Mouse (Mus musculus): Measurements from ENCODE around the gene Hmgcs1.
"Not testable (repeated sequence)": the region's sequence is repeated elsewhere in the genome, so short reads cannot be mapped to it uniquely, and the experiment has no call there.

Gene Hmgcs1

GRCm38 (mm10) chr13:119690039-119690728 lies at the start of gene Hmgcs1:
Gene Hmgcs1 (plus strand): TSS chr13:119690379.
- DNase-seq (ENCODE audit: low spot score), result peak; percentile 99

DNA sequence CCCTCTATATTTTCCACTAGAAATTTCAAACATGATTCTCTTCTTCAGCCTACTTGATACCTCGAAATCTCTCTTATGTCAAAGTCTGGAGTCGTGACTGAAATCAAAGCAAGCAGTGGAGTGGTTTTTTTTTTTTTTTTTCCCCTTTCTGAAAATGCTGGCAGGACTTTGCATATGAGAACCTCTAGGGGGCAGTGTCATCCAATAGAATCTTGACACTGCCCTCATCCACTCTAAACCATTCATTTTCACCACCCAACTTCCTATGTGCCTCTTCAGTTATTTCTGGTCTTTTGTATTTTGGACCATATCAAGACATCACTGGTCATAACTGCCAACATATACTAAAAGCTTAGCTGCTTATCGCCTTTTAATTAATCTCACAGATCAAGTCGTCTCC lies 49.7 kb upstream of the Hmgcs1 start:
- no peak for DNase-seq (ENCODE audit: low spot score)

- DNase-seq (ENCODE audit: low spot score), result no peak
These were observed 49.0 kb upstream of the Hmgcs1 start for GRCm38 (mm10) chr13:119641145-119641544.

- no peak for DNase-seq (ENCODE audit: low spot score)
These were observed 45.4 kb upstream of the Hmgcs1 start for GRCm38 (mm10) chr13:119644769-119645168.

GRCm38 (mm10) chr13:119646511-119646910 lies 43.7 kb upstream of the Hmgcs1 start:
- no peak for DNase-seq (ENCODE audit: low spot score)

- no peak for DNase-seq (ENCODE audit: low spot score)
These were observed 41.1 kb upstream of the Hmgcs1 start for GRCm38 (mm10) chr13:119648891-119649698.

DNA sequence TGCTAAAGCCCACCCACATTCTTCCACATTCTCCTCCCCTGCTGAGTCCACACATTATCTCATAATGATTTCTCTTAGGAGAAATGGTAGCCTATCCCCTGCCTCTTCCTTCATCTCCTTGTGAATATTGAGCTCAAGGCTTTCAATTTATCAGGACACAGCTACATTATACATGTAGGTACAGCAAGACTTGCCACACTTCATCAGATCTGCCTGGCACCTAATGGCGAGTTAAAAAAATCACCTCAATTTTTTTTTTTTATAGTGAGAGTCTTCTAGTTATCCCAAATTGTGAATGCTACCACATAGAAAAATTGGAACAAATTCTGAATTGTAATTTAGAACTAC lies 40.5 kb upstream of the Hmgcs1 start:
- DNase-seq (ENCODE audit: low spot score), result no peak

DNA sequence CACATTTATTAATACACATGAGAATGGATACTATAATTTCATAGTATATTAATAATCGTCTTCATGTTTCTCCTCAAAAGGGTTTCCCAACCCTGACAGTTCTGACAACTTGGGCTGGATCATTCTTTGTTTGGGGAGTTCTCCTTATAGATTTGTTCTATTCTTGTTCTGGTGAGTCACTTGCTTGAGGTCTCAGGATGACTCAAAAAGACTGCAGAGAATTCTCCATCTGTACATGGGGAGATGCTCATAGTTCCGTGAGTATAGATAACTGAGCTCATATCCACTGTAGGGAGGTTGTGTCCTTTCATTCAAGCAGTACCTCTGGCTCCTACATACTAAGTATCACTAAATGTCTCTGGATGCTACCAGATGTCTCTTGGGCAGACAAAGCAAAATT lies 35.4 kb upstream of the Hmgcs1 start:
- no peak for DNase-seq (ENCODE audit: low spot score)

DNA sequence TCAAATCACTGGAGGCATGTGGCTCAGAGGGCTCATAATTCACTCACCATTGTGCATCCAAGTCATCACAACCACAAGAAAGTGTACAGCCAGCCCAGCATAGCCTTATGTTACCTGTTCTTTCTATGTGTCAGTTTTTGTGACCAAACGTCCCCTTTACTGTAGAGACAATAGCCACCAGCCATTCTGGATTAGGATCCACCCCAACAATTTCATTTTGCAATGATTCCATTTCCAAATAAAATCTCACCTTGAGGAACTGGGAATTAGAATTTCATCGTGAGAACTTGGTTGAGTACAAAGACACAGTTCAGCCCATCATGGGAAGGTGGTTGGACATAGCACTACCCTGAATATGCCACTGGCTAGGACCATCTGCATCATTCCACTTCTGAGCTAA lies 33.9 kb upstream of the Hmgcs1 start:
- DNase-seq (ENCODE audit: low spot score), result no peak

DNA sequence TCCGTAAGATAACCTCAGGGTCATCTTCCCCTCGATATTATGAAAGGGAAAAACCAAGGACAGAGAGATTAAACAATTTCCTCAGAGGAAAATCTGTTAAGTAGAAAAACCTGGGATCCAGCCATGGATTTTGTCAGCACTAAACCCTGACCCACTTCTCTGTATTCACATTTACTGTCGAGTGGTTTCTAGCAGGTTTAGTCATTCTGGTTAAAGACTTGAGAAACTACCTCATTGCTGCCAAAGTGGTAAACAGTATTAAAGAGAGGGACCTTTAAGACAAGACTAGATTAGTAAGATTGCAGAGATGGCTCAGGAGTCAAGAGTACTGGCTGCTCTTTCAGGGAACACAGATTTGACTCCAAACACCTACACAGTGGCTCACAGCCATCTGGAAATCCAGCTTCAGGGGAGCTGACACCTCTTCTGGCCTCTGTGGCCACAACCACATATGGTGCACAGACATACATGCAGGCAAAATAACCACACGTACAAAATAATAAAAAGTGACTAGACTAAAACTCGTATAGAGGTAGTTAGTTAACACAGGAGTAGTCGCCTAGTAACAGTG lies 33.2 kb upstream of the Hmgcs1 start:
- DNase-seq (ENCODE audit: low spot score), result no peak

- DNase-seq (ENCODE audit: low spot score), result peak; percentile 46
These were observed 28.8 kb upstream of the Hmgcs1 start for GRCm38 (mm10) chr13:119661420-119661819.

- no peak for DNase-seq (ENCODE audit: low spot score)
These were observed 11.4 kb upstream of the Hmgcs1 start for GRCm38 (mm10) chr13:119678794-119679193.

- no peak for DNase-seq (ENCODE audit: low spot score)
These were observed 10.5 kb upstream of the Hmgcs1 start for GRCm38 (mm10) chr13:119679721-119680120.

DNA sequence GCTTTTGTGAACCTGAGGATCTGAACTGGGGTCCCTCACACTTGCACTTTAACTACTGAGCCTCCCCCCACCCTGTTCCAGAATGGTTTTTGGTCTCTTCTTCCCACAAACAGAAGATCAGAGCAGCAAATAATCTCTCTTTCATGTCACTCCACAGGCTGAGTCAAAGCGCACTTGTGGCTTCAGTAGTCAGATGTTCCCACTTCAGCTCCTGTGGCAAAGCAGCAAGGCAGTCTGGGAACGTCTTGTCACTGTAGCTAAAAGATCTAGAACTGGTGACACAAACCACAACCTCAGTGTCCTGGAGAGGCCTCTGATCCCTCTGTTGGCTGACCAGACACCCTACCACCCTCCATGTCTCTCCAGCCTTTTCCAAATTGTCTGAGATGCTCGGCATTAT lies 9.0 kb upstream of the Hmgcs1 start:
- DNase-seq (ENCODE audit: low spot score), result no peak

DNA sequence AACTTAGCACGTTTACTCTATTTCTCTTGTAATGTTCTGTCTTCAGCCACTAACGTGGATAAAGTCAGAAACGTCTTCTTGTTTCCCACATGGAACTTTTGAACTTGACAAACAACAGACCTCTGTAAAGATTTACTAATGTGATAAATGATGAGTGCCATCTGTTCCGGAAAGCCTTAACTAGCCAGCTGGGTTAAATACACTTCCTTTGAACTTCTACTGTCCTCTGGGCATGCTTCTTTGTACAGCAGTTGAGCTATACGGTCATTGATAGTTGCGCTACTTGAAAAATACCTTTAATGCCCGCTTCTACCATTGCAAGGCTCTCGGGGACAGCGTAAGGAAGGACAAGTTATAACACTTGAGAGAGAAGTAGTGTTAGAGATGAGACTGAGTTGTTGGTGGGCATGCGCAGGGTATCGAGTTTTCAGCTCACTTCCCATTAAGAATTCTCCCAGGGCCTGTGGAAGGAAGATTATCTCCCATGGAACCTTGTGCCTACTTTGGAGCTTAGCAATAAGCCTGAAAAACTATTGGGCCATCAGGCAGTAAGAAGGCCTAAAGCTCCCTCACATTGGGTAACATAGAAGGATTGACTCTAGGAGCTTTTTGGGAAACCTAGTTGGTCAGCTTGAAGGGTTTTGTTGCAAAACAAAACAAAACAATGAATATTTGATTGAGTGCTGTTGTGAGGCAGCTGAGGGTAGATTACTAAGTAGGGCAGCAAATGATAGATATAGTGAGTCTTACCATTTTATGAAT lies 5.6 kb upstream of the Hmgcs1 start:
- DNase-seq (ENCODE audit: low spot score), result no peak

- DNase-seq (ENCODE audit: low spot score), result no peak
These were observed 505 bp upstream of the Hmgcs1 start for GRCm38 (mm10) chr13:119689709-119690038.

DNA sequence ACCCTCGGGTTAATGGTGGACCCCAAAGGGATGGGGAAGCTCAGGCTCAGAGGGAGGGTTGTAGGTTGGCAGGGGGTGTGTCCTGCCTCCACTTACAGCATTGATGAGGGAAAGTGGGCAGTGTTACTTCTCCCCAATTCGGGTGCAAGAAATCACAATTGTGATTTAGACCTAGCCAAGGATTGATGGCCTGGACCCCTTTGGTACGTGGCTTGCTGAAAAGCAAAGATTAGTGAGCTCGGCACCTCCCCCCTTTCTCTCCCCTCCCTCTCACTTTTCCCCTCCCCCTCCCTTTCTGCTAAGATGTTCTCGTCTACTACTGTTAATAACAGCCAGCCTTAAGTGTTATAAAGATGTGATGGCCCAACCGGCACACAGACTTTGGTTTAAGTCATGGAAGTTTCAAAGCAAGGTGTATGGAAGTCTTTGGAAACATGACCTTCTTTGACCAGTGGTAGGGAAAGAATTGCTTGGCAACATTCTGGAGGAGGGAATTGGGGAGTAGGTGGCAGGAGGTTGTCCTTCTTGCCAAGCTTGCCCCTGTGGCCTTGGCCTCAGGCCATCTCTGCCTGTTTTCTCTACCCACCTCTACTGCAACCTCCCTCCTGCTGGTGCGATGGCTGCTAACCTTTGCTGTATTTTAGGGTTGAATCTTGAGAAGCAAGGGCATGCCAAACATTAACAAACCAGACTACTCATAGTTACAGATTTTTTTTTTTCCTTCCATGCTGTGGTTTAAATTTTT lies 869 bp downstream of the Hmgcs1 start:
- DNase-seq (ENCODE audit: low spot score), result peak; percentile 64

- DNase-seq (ENCODE audit: low spot score), result not testable (repeated sequence)
These were observed 1.8 kb downstream of the Hmgcs1 start for GRCm38 (mm10) chr13:119691958-119692357.

- no peak for DNase-seq (ENCODE audit: low spot score)
These were observed 5.5 kb downstream of the Hmgcs1 start for GRCm38 (mm10) chr13:119695676-119696075.

- DNase-seq (ENCODE audit: low spot score), result no peak
These were observed 6.3 kb downstream of the Hmgcs1 start for GRCm38 (mm10) chr13:119696496-119696895.

DNA sequence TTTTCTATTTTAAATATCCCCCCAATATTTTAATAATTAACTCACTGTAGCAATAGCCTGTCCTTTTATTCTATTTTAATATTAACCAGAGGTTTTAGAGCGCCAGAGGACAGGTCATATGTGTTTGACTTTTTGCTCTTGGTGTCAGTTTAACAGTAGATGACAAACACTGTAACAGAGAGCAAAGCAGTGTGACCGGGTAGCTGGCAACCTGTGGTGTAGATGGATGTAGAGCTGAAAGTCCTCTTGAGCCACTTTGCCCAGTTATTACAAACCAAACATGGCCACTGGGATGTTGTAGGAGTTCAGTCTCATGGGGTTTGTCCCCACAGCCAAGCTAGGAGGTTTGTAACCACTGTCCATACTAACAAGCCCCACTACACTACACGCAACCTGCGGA lies 8.3 kb downstream of the Hmgcs1 start:
- DNase-seq (ENCODE audit: low spot score), result no peak

- no peak for DNase-seq (ENCODE audit: low spot score)
These were observed 14.1 kb downstream of the Hmgcs1 start for GRCm38 (mm10) chr13:119704280-119704679.

Measured in testis, postnatal 10 days (tissue).